Comparison of ENCODE assay signal across 19 mouse cellular contexts in the genomic region with DNA sequence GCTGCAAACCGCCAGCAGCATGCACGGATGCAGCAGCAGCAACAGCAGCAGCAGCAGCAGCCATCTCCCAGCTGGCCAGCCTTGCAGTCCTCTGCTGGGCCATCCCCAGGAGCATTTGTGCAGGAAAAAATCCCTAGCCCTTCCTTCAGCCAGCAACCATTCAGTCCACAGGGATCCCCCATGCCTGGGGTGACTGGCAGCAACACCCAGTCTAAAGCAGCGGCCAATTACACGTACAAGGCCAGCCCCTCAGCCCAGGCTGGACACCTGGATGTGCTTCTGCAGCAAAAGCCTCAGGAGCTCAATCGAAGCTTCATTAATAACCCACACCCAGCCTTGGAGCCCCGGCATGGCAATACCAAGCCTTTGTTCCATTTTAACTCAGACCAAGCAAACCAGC.
DNase-seq lines count a peak whose midpoint lies in the region; ATAC-seq and TF ChIP-seq lines count a peak whose summit lies in the region.
"Had no signal": no experiment of that assay in that cellular context is flagged by ENCODE, and none has a peak within 500 bp of the region (broad histone marks: within the 10 kb centered on the region; RNA-seq: fewer than 3 reads in every experiment).

No protein-coding gene starts in this region.

- no peak for ATAC-seq in midbrain, embryonic 11.5 days (ENCODE audit: low FRiP score)
- no peak for ATAC-seq in midbrain, postnatal 0 days (ENCODE audit: low FRiP score)
- ATAC-seq in midbrain, embryonic 16.5 days = peak; percentile 54; the same call in 1 of the 2 replicates
- ATAC-seq: forebrain, embryonic 13.5 days; forebrain, postnatal 0 days; hindbrain, embryonic 16.5 days had no signal

- DNase-seq in heart, adult 11 months = peak; percentile 70
- DNase-seq in heart, postnatal 10 days = no peak
- DNase-seq in midbrain, embryonic 11.5 days (ENCODE audit: low spot score, missing footprints) = peak; percentile 35
- DNase-seq in midbrain, postnatal 0 days (ENCODE audit: low spot score) = no peak
- no peak for DNase-seq in frontal cortex, postnatal 36 days (ENCODE audit: low spot score in 2 of 2)
- DNase-seq in left cerebral cortex, adult 18-20 months (ENCODE audit: low spot score in 2 of 2) = no peak
- DNase-seq: adrenal gland, postnatal 10 days; cerebellum, adult 11 months; cerebellum, adult 8-10 months; cerebellum, postnatal 14 days; forebrain, postnatal 0 days; gastrocnemius, adult 2 months; gastrocnemius, postnatal 25 days; heart, postnatal 14 days had no signal

- no peaks in the 10 kb centered on the region for H3K27me3 ChIP-seq in midbrain, embryonic 11.5 days (ENCODE audit: control insufficient read depth, insufficient read depth, low read length)
- H3K27me3 ChIP-seq in midbrain, postnatal 0 days (ENCODE audit: insufficient read depth, low read length) = no peaks in the 10 kb centered on the region
- no peaks in the 10 kb centered on the region for H3K27me3 ChIP-seq in midbrain, embryonic 16.5 days (ENCODE audit: control insufficient read depth, insufficient read depth, low read depth, low read length)
- H3K27me3 ChIP-seq: embryonic facial prominence, embryonic 12.5 days; forebrain, embryonic 13.5 days had no signal

- 87% methylated on average over 6 of the region's 6 CpGs for WGBS in midbrain, embryonic 11.5 days
- WGBS in midbrain, postnatal 0 days = 76% methylated on average over 6 of the region's 6 CpGs
- 81% methylated on average over 6 of the region's 6 CpGs for WGBS in midbrain, embryonic 16.5 days

- no peaks in the 10 kb centered on the region for H3K4me1 ChIP-seq in midbrain, embryonic 11.5 days (ENCODE audit: control insufficient read depth, insufficient read depth, low read length)
- no peaks in the 10 kb centered on the region for H3K4me1 ChIP-seq in midbrain, postnatal 0 days (ENCODE audit: insufficient read depth, low read length)
- no peaks in the 10 kb centered on the region for H3K4me1 ChIP-seq in midbrain, embryonic 16.5 days (ENCODE audit: control insufficient read depth, insufficient read depth, low read length)

- H3K4me3 ChIP-seq in midbrain, embryonic 11.5 days (ENCODE audit: low read depth, low read length) = no peak overlapping the region
- no peak overlapping the region for H3K4me3 ChIP-seq in midbrain, postnatal 0 days (ENCODE audit: low read depth, low read length)
- no peak overlapping the region for H3K4me3 ChIP-seq in midbrain, embryonic 16.5 days (ENCODE audit: low read depth, low read length)
- H3K4me3 ChIP-seq: embryonic facial prominence, embryonic 12.5 days; forebrain, embryonic 13.5 days; gastrocnemius, adult 2 months; hindbrain, embryonic 10.5 days had no signal

- no peak overlapping the region for H3K27ac ChIP-seq in midbrain, embryonic 11.5 days (ENCODE audit: low read depth, low read length)
- no peak overlapping the region for H3K27ac ChIP-seq in midbrain, postnatal 0 days (ENCODE audit: low read depth, low read length)
- H3K27ac ChIP-seq in midbrain, embryonic 16.5 days (ENCODE audit: low read length) = no peak overlapping the region
- H3K27ac ChIP-seq: embryonic facial prominence, embryonic 12.5 days; forebrain, embryonic 13.5 days; gastrocnemius, adult 2 months; hindbrain, embryonic 10.5 days had no signal

- H3K9ac ChIP-seq in midbrain, embryonic 11.5 days (ENCODE audit: low read length) = no peak overlapping the region
- H3K9ac ChIP-seq in midbrain, postnatal 0 days (replicated peaks; ENCODE audit: low read length, poor library complexity, severe bottlenecking) = no peak overlapping the region
- no peak overlapping the region for H3K9ac ChIP-seq in midbrain, embryonic 16.5 days (ENCODE audit: low read depth, low read length)
- H3K9ac ChIP-seq: embryonic facial prominence, embryonic 12.5 days; forebrain, embryonic 13.5 days; forebrain, postnatal 0 days had no signal

- no peaks in the 10 kb centered on the region for H3K9me3 ChIP-seq in midbrain, embryonic 11.5 days (ENCODE audit: control insufficient read depth, low read length)
- no peaks in the 10 kb centered on the region for H3K9me3 ChIP-seq in midbrain, postnatal 0 days (ENCODE audit: low read length)
- H3K9me3 ChIP-seq in midbrain, embryonic 16.5 days (replicated peaks; ENCODE audit: control insufficient read depth, low read length, poor library complexity, severe bottlenecking) = no peaks in the 10 kb centered on the region
- H3K9me3 ChIP-seq: embryonic facial prominence, embryonic 12.5 days; forebrain, embryonic 13.5 days; hindbrain, embryonic 10.5 days had no signal

- intact Hi-C loops in heart, postnatal 10 days (cut with DNase I) = no loop called here

- no peak overlapping the region for H3K4me2 ChIP-seq in midbrain, embryonic 11.5 days
- H3K4me2 ChIP-seq in midbrain, postnatal 0 days (ENCODE audit: low read depth, low read length, poor library complexity, severe bottlenecking) = no peak overlapping the region
- no peak overlapping the region for H3K4me2 ChIP-seq in midbrain, embryonic 16.5 days (ENCODE audit: low read length)
- H3K4me2 ChIP-seq: embryonic facial prominence, embryonic 12.5 days; forebrain, embryonic 13.5 days had no signal

- H3K36me3 ChIP-seq in midbrain, embryonic 11.5 days (ENCODE audit: control insufficient read depth, insufficient read depth, low read length) = no peaks in the 10 kb centered on the region
- no peaks in the 10 kb centered on the region for H3K36me3 ChIP-seq in midbrain, postnatal 0 days (ENCODE audit: insufficient read depth, low read length)
- no peaks in the 10 kb centered on the region for H3K36me3 ChIP-seq in midbrain, embryonic 16.5 days (ENCODE audit: control insufficient read depth, insufficient read depth, low read length)

- TF ChIP-seq CTCF in midbrain, postnatal 0 days (IDR thresholded peaks at IDR 0.05) = no peak

Comparison
In these comparisons a context has a peak if more than half of its experiments do, and no peak if none do; other contexts are left out.
1. DNase-seq: peak in heart, adult 11 months (single experiment) and midbrain, embryonic 11.5 days (single experiment); none in heart, postnatal 10 days (0 of 2), midbrain, postnatal 0 days (single experiment), frontal cortex, postnatal 36 days (0 of 2) and left cerebral cortex, adult 18-20 months (0 of 2).